Mouse (Mus musculus): ENCODE results near the gene Rap1gap. TPM values are rescaled to one million over a fixed set of nuclear protein-coding genes. Genes with fewer than 3 reads are reported as not detected.

Gene Rap1gap
- total RNA-seq, 2 experiments from 2014 or later = 14.2 to 14.8 TPM

DNA sequence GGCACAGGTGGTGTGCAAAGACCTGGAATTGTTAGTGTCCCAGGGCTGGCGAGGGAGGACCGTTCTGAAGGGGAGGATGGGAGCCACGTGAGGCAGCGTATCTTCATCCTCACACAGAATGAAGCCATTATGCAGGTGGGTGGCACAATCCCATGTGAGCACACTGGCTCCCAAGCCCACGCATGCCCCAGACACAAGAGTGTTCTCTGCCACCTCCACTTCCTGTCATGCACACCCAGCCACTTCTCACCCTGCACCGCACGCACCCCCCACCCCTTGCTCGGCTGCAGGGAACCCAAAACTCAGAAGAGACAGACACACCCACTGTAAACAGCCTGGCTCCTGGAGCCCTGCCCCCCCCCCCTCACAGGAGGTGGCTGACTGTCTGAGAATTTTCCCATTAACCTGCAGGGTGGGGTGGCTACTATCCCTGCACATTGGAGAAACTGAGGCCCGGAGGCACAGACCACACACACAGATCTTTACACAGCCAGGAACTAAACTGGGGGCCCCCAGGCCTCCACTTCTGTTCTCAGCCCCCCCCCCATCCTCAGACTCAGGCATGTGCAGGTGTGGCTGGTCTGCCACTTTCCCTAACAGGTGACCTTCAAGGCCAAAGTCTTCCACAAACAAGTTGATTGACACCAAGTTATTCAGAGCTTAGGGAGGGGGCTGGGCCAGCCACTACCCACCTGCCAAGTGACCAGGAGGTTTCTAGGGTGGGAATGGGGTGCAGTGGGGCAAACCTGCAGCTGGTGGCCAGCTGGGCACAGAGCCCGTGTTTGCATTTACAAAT, 27.8 kb downstream of the Rap1gap start:
- DNase-seq = no peak

DNA sequence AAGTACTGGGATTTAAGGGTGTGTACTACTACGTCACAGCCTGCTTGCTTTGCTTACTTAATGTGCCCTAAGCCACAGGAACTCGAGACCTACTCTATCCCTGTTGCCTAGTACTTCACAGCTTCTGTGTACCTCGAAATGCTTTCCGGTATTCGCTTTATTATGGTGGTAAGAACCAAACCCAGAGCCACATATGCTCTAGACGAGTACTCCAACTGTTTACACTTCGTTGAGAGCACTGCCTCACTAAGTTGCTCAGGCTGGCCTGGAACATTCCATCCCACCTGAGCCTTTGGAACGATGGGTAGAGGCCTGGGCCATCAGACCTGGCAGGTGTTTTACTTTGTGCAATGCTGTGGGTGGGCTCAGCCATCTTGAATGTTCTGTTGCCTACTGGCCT, 30.8 kb downstream of the Rap1gap start:
- no peak for DNase-seq

- peak in 1 of 2 experiments; percentile 27 for DNase-seq
Measured at GRCm38 (mm10) chr4:137695900-137696299, 31.4 kb downstream of the Rap1gap start.

DNA sequence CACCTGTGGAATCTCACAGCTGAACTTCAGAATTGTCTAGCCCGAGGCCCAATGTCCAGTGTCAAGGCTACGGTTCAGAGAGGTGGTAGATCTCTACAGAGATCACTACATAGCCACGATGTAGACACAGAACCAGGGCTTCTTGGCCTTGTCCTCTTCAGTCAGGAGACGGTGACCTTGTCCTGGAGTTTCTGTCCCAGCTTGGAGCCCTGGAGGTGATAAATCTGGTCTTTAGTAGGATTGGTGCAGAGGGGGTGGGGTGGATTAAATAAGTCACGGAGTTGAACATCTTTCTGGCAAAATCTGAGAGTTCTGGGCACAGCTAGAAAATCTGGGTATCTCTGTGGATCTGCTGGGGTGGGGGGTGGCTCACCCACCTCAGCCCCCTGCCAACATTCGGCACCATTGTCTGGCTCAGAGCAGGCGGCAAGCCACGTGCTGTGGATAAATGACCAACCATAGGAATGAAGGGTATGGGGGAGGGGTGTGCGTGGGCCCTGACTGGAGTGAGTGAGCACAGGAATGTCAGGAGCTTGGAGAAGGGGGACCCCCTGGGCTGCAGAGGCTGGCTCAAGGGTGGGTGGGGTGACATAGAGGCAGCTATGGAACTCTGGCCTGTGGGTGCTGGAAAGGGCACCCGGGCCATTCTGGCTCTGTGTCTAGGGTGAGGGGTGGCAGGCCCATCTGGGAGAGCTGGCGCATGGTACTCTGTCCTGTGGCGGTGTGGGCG, 32.8 kb downstream of the Rap1gap start:
- DNase-seq = no peak

DNA sequence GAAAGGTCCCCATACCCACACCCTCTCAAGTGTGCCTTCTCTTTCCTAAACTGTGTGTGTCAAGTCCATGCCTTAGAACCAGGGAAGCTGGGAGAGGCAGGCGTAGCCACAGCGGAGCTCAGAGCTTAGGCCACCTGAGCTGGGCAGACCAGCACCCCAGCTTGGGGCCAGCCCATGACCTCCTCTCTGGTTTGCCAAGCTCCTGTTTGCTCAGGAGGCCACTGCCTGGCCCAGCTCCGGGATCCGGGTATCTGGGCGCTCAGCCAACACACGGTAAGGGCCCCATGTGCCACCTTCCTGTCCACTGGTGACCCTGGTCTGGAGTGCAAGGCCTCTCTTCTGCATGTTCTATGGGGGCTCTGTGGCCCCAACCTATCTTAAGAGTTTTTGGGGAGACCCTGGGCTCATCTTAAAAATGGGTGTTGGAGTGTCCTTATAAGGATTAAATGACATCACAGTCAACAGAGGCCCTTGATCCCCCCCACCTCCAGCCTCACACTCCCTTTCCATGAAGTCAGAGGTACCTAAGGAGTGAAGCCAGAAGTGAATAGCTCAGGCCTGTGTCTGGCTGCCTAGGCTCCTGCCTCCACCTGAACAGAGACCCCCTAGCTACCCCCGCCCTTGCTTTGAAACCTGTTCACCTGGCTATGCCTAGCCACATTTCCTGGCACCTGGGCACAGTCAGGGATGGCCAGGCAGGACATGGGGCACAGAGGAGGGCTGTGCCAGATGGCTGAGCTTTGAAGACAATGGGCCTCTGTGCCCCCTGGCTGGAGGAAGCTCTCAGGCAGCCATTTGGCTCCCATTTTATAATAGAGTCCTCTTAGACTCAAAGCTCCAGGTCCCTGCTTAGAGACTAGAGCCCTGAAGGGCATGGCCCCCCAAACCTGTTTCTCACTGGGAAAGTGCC, 33.8 kb downstream of the Rap1gap start:
- no peak for DNase-seq

DNA sequence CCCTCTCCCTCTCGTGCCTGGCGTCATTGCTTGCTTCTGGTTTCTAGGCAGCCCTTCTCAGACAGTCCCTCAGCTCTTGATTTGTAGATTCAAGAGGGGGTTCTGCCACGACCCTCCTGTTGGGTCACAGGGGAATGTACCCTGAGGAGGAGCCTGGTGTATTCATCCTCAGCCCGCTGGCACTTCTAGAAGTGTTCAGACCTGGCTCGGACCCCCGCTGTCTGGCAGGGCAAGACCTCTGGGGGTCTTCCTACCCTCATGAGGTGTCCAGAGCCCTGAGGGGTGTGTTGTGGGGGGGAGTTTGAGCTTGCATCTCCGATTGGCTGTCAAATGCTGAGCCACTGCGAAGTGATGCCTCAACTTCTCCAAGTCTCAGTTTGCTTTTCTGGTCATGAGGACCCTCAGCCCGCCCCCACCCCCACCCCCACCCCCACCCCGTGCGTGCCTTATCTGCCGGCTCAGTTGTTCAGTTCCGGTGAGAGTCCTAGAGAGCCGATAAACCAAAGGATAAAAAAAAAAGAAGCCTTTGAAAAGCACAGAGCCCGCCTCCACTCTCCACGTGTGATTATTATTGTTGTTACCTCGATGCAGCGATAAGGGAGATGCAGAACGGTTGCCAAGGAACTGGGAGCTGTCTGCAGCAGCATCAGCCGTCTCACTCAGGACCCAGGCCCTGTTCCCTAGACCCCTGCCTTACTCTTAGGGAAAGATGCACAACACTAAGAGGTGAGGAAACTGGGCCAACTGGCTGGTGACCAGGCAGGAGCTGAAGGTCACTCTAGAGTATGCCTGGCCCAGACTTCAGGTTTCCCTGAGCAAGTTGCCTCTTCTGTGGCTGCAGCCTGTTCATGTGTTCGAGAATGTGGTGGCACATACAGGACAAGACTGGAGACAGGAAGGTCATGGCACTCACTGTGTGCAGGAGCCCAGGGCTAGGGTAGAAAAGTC, 35.0 kb downstream of the Rap1gap start:
- DNase-seq = no peak

DNA sequence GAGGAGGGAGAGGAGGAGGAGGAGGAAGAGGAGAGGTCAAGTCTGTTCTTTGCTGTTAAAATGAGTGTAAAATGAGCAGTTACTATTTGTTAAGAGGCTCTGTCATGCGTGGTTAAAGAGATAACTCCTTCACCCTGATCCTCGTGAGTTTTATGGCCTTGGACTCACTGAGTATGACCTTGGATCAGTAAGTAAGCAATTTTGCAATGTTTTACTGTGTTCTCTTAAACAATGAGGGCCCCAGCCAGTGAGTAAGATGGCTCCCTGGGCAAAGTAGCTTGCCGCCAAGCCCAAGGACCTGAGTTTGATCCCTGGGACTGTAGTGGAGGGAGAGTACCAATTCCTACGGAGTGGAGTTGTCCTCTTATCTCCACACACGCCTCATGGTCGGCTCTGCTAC, 36.4 kb downstream of the Rap1gap start:
- no peak for DNase-seq

DNA sequence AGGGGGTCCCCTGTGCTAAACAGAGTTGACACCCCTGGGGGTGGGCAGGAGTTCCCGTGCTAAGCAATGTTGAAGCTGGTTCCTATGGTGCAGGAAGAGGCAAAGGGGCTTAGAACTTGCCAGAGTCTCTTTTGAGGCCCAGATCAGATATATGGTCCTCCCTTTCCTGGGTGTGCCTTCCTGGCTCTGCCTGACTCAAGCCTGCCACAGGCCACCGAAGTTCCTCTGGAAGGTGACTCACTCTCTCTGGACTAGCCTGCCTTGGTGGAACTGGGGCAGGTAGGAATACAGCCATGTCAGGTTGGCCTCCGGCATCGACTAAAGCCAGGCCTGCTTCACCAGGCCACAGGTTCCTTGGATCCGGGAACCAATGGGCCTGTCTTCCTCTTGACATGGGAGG, 38.6 kb downstream of the Rap1gap start:
- no peak for DNase-seq

GRCm38 (mm10) chr4:137704561-137704960, 40.0 kb downstream of the Rap1gap start:
- DNase-seq = no peak

GRCm38 (mm10) chr4:137705379-137705778, 40.9 kb downstream of the Rap1gap start:
- DNase-seq = no peak

DNA sequence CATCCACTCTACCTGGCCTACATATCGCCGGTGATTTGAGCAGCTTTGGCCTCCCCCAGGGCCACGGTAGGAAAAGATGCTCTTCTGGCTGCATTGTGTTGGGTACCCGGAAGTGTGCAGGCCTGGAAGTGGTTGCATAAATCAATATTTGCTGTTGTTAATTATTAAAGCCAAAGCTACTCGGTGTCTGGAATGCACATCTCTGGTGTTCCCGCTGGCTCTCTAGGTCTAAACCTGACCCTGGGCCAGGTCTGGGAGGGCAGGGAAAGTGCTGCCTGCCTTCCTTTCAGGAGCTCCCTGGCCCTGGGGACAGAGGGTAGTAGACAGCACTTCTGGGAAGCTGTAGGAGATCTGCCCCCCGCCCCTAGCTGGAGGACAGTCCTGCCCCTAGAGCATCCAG, 42.0 kb downstream of the Rap1gap start:
- DNase-seq = no peak

GRCm38 (mm10) chr4:137707216-137707990, 42.9 kb downstream of the Rap1gap start:
- DNase-seq = peak; percentile 84 to 86

- no peak for DNase-seq
Measured at GRCm38 (mm10) chr4:137712963-137713362, 48.4 kb downstream of the Rap1gap start.

DNA sequence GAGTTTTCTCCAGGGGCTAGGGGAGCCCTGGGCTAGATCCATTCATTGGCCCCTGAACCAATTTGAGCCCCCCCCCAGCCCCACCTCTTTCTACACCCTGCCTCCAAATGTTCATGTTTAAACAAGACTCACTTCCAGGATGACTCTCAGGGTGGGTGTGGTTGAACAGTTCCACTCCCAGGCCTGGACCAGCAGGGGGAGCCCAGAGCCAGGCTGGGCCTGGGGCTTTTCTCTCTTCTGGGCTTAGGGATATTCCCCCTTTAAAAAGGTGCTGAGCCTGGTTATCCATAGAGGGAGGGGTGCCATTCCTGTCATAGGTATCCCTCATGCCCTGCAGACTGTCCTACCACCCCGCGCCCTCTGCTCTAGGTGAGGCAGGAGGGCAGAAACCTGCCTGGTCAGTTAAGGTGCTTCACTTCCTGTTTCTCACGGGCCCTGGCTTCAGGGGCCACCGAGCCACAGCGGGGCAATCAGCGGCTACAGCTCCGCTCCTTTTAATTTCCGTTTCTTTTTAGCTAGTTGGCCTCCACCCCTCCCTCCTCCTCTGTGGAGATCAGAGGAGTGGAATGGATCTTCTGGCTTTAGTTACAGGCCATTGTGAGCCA, 49.6 kb downstream of the Rap1gap start:
- DNase-seq = no peak

DNA sequence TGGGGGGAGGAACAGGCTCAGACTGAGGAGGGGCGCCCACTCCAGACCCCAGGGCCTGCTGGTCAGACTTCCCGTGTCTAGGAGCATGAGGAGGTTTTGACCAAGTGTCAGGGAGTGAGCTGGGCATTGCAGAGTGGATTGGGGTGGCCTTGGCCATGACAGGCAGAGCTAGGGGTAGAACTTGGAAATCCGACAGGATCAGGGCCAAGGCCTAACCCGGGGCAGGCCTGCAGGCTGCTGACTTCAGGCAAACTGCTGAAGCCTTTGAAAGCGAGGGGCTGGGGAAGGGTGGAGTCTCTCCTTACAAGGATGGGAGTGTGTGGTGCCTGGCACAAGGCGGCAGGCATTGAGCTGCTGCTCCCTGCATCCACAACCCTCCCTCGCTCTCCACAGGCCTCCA, 52.5 kb downstream of the Rap1gap start:
- DNase-seq = no peak

- DNase-seq = no peak
Measured at GRCm38 (mm10) chr4:137717671-137718070, 53.1 kb downstream of the Rap1gap start.

- DNase-seq = no peak
Measured at GRCm38 (mm10) chr4:137719378-137720077, 55.0 kb downstream of the Rap1gap start.

GRCm38 (mm10) chr4:137721563-137721962, 57.0 kb downstream of the Rap1gap start:
- no peak for DNase-seq

DNA sequence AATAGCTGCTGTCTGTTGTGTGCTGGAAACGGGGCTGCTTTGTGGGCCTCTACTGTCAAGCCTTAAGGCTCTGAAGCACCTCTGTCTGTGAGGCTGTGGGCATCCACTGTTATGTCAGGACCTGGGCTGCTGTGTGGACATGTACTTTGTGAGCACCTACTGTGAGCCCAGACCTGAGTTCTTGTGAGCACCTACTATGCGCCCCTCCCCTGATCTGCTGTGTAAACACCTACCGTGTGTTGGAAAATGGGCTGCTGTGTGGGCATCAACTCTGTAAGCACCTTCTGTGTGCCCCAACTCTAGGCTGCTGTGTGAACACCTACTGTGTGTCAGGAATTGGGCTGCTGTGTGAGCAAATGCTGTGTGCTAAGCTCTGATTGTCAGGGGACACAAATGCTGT, 57.7 kb downstream of the Rap1gap start:
- DNase-seq = no peak
